Mouse (Mus musculus) stomach, embryonic 16.5 days (tissue): ENCODE measurements around the gene Vmn1r38. TPM values are rescaled to one million over a fixed set of nuclear protein-coding genes. Genes with fewer than 3 reads are reported as not detected.
"Not testable (repeated sequence)": the region's sequence is repeated elsewhere in the genome, so short reads cannot be mapped to it uniquely, and the experiment has no call there.

ENCODE experiments used
- ATAC-seq: fragments of 200-750 bp; cut with Nextera tagmentation; 2 replicates; pipeline ENCODE4 v1.8.0; 2017; ENCODE audit warnings: moderate number of reproducible peaks, moderate TSS enrichment; ENCODE audit not compliant: insufficient read depth, low FRiP score
- H3K27ac ChIP-seq: fragments of 300-500 bp; sonication (generic); 2 replicates; pipeline ENCODE4 v1.5.1; 2014; ENCODE audit warnings: low read length
- H3K27me3 ChIP-seq: fragments of 300-500 bp; sonication (generic); 2 replicates; pipeline ENCODE4 v1.6.1; 2014; ENCODE audit warnings: low read length, control low read depth, mixed read lengths; ENCODE audit not compliant: control insufficient read depth, insufficient read depth
- H3K36me3 ChIP-seq: fragments of 300-500 bp; sonication (generic); 2 replicates; pipeline ENCODE4 v1.6.1; 2014; ENCODE audit warnings: low read length; ENCODE audit not compliant: control insufficient read depth, insufficient read depth
- H3K4me1 ChIP-seq: fragments of 300-500 bp; sonication (generic); 2 replicates; pipeline ENCODE4 v1.6.1; 2014; ENCODE audit warnings: low read length, control low read depth, mixed read lengths; ENCODE audit not compliant: control insufficient read depth, insufficient read depth
- H3K4me2 ChIP-seq: fragments of 300-500 bp; sonication (generic); 2 replicates; pipeline ENCODE4 v1.6.1; 2014; ENCODE audit warnings: low read depth, low read length, mixed read lengths
- H3K4me3 ChIP-seq: fragments of 300-500 bp; sonication (generic); replicated peaks from 2 replicates; pipeline ENCODE4 v1.5.1; 2014; ENCODE audit warnings: mild to moderate bottlenecking, low read length
- H3K9ac ChIP-seq: fragments of 300-500 bp; sonication (generic); 2 replicates; pipeline ENCODE4 v1.6.1; 2014; ENCODE audit warnings: low read length
- H3K9me3 ChIP-seq: fragments of 300-500 bp; sonication (generic); replicated peaks from 2 replicates; pipeline ENCODE4 v1.6.1; 2016; ENCODE audit warnings: low read length, control low read depth; ENCODE audit not compliant: control insufficient read depth
- WGBS: fragments of 180-500 bp; shearing (Covaris S2); extraction: QIAGEN DNeasy Blood & Tissue Kit; methylation state at CpG from one replicate; pipeline ENCODE4 v1.1.7; 2014; 5-methylcytosine and 5-hydroxymethylcytosine counted together
- polyA plus RNA-seq: library from polyadenylated mRNA; unstranded; fragments of >200 nt; fragmentation: Nextera tagmentation; extraction: Ambion mirVana; gene quantifications from 2 replicates; pipeline ENCODE4 v1.2.1, GENCODE M21; 2015

Vmn1r38 gene
- not detected in 2 replicates for polyA plus RNA-seq

- not testable (repeated sequence) for H3K9ac ChIP-seq, H3K4me2 ChIP-seq, H3K27ac ChIP-seq, H3K27me3 ChIP-seq, H3K4me3 ChIP-seq, H3K9me3 ChIP-seq, H3K36me3 ChIP-seq, ATAC-seq, H3K4me1 ChIP-seq
These were observed at the start of gene Vmn1r38 for GRCm38 (mm10) chr6:66782527-66782926. Gene Vmn1r38, minus strand, starts transcription at chr6:66782627.

- Histone ChIP-seq H3K27ac (no peak within 1 kb of the TSS), H3K36me3 (no peaks in the 10 kb centered on the region), H3K4me3 (no peak within 1 kb of the TSS), H3K9ac (no peak within 1 kb of the TSS), H3K9me3 (no peaks in the 10 kb centered on the region), H3K27me3 (no peaks in the 10 kb centered on the region), H3K4me2 (no peak within 1 kb of the TSS), H3K4me1 (no peaks in the 10 kb centered on the region)
- WGBS = 87% methylated on average over 2 of the region's 2 CpGs
- ATAC-seq = no peak
These were observed 28.1 kb upstream of the Vmn1r38 start, which contains the start of gene Vmn1r39 for GRCm38 (mm10) chr6:66810509-66810908. Gene Vmn1r39, minus strand, starts transcription at chr6:66810609.

GRCm38 (mm10) chr6:66806311-66806710, 23.9 kb upstream of the Vmn1r38 start:
- Histone ChIP-seq H3K9ac (no peak overlapping the region), H3K27me3 (no peaks in the 10 kb centered on the region), H3K27ac (no peak overlapping the region), H3K36me3 (no peaks in the 10 kb centered on the region), H3K4me2 (no peak overlapping the region), H3K4me3 (no peak overlapping the region), H3K4me1 (no peaks in the 10 kb centered on the region), H3K9me3 (no peaks in the 10 kb centered on the region)
- no peak for ATAC-seq
- 56% methylated on average over 1 of the region's 1 CpGs for WGBS

GRCm38 (mm10) chr6:66805713-66806112, 23.3 kb upstream of the Vmn1r38 start:
- Histone ChIP-seq H3K27me3 (no peaks in the 10 kb centered on the region), H3K4me3 (no peak overlapping the region), H3K4me2 (no peak overlapping the region), H3K4me1 (no peaks in the 10 kb centered on the region), H3K36me3 (no peaks in the 10 kb centered on the region), H3K27ac (no peak overlapping the region), H3K9ac (no peak overlapping the region), H3K9me3 (no peaks in the 10 kb centered on the region)
- no peak for ATAC-seq
- WGBS = 88% methylated on average over 3 of the region's 3 CpGs

- H3K9ac ChIP-seq, H3K27me3 ChIP-seq, H3K9me3 ChIP-seq, H3K4me1 ChIP-seq, ATAC-seq, H3K27ac ChIP-seq, H3K4me3 ChIP-seq, H3K4me2 ChIP-seq, H3K36me3 ChIP-seq: not testable (repeated sequence)
These were observed 53.3 kb downstream of the Vmn1r38 start, which contains the start of gene Vmn1r37 for GRCm38 (mm10) chr6:66729082-66729481. Gene Vmn1r37, plus strand, starts transcription at chr6:66729382.

Other genes starting within 250 kb of the Vmn1r38 start
- gene Mad2l1, start 247.2 kb downstream of the Vmn1r38 start, polyA plus RNA-seq = 74.5 and 82.4 TPM in 2 replicates
- 0.08 TPM in 1 of 2 replicates, not detected in the other for gene Vmn1r32, start 222.5 kb downstream of the Vmn1r38 start, polyA plus RNA-seq
- gene Vmn1r33, start 164.3 kb downstream of the Vmn1r38 start, polyA plus RNA-seq = not detected in 2 replicates
- gene Vmn1r34, start 138.7 kb downstream of the Vmn1r38 start, polyA plus RNA-seq = not detected in 2 replicates
- gene Vmn1r35, start 96.7 kb downstream of the Vmn1r38 start, polyA plus RNA-seq = not detected in 2 replicates
- gene Vmn1r36, start 63.5 kb downstream of the Vmn1r38 start, polyA plus RNA-seq = not detected in 2 replicates
- gene Vmn1r37, start 53.2 kb downstream of the Vmn1r38 start, polyA plus RNA-seq = not detected in 2 replicates
- gene Vmn1r39, start 28.0 kb upstream of the Vmn1r38 start, polyA plus RNA-seq = not detected in 2 replicates
- gene Gng12, start 113.8 kb upstream of the Vmn1r38 start, polyA plus RNA-seq = 132 and 149 TPM in 2 replicates